28 mouse cellular contexts compared by ENCODE assay signal in the genomic region with DNA sequence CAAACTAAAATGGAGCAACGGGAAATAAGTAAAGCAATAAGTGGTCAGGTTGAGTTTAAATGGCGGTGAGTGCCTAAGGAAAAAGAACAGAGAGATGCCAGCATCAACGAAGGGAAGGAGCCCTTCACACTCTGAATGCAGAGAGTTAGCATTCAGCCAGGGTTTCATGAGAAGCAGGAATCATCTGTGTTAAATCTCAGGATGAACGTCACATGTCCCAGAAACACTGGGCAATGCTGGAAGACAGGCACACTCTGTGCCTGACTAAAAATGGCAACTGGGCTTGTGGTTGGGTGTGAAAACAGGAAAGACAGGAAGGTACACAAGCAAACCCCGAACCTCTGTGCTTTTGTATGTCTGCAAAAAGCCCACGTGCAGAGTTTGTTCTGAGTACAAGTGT.
"Had no signal": no experiment of that assay in that cellular context is flagged by ENCODE, and none has a peak within 500 bp of the region (broad histone marks: within the 10 kb centered on the region; RNA-seq: fewer than 3 reads in every experiment).

No protein-coding gene starts in this region.

- DNase-seq: cerebellum, adult 2 months; cerebellum, adult 8-10 months; cerebellum, adult 9-10 months; cerebellum, adult 9-11 months; cerebellum, postnatal 10 days; cerebellum, postnatal 14 days; cerebellum, postnatal 25 days; cerebellum, postnatal 36 days; embryo, embryonic 11 days; forebrain, postnatal 0 days; gastrocnemius, adult 2 months; gastrocnemius, postnatal 10 days; gastrocnemius, postnatal 14 days; gastrocnemius, postnatal 25 days; gastrocnemius, postnatal 36 days; heart, adult 18-20 months had no signal

- H3K27me3 ChIP-seq: embryonic facial prominence, embryonic 12.5 days; embryonic facial prominence, embryonic 13.5 days; embryonic facial prominence, embryonic 15.5 days; forebrain, embryonic 12.5 days; forebrain, embryonic 13.5 days; forebrain, embryonic 15.5 days had no signal

- H3K36me3 ChIP-seq: embryonic facial prominence, embryonic 10.5 days; embryonic facial prominence, embryonic 12.5 days; embryonic facial prominence, embryonic 13.5 days; embryonic facial prominence, embryonic 15.5 days; forebrain, embryonic 10.5 days; forebrain, embryonic 12.5 days; forebrain, embryonic 15.5 days; heart, embryonic 10.5 days had no signal

- H3K4me3 ChIP-seq: embryonic facial prominence, embryonic 10.5 days; embryonic facial prominence, embryonic 12.5 days; embryonic facial prominence, embryonic 13.5 days; embryonic facial prominence, embryonic 15.5 days; erythroblast, embryonic 14.5 days; forebrain, embryonic 10.5 days; forebrain, embryonic 12.5 days; forebrain, embryonic 13.5 days; forebrain, embryonic 15.5 days; gastrocnemius, adult 2 months; heart, embryonic 10.5 days had no signal

- H3K4me1 ChIP-seq: embryonic facial prominence, embryonic 10.5 days; embryonic facial prominence, embryonic 12.5 days; embryonic facial prominence, embryonic 13.5 days; embryonic facial prominence, embryonic 15.5 days; forebrain, embryonic 10.5 days; forebrain, embryonic 12.5 days; forebrain, embryonic 13.5 days; forebrain, embryonic 15.5 days; heart, embryonic 10.5 days had no signal

- H3K9ac ChIP-seq: embryonic facial prominence, embryonic 12.5 days; embryonic facial prominence, embryonic 13.5 days; embryonic facial prominence, embryonic 15.5 days; forebrain, embryonic 12.5 days; forebrain, embryonic 13.5 days; forebrain, embryonic 15.5 days; forebrain, postnatal 0 days had no signal

- ATAC-seq: forebrain, embryonic 13.5 days; forebrain, embryonic 14.5 days; forebrain, embryonic 15.5 days; forebrain, embryonic 16.5 days; forebrain, postnatal 0 days had no signal

- H3K27ac ChIP-seq: embryonic facial prominence, embryonic 10.5 days; embryonic facial prominence, embryonic 12.5 days; embryonic facial prominence, embryonic 13.5 days; embryonic facial prominence, embryonic 15.5 days; forebrain, embryonic 10.5 days; forebrain, embryonic 12.5 days; forebrain, embryonic 13.5 days; forebrain, embryonic 15.5 days; gastrocnemius, adult 2 months; heart, embryonic 10.5 days had no signal
